Mouse (Mus musculus) forebrain, embryonic 14.5 days (tissue): ENCODE measurements around the gene Gmfg. TPM values are rescaled to one million over a fixed set of nuclear protein-coding genes. Genes with fewer than 3 reads are reported as not detected.
A peak's percentile ranks its signal among the peaks of the same experiment; 100 is the strongest.

Source experiments
- ATAC-seq: fragments of 200-750 bp; cut with Nextera tagmentation; 2 replicates; pipeline ENCODE4 v1.8.0; 2017; ENCODE audit warnings: mild to moderate bottlenecking, moderate library complexity
- DNase-seq: peaks from one replicate; pipeline ENCODE4 v3.0.0-alpha.2; 2015; ENCODE audit warnings: low spot score
- H3K27ac ChIP-seq: fragments of 300-500 bp; sonication (generic); 2 replicates; pipeline ENCODE4 v1.5.1; 2014; ENCODE audit warnings: low read depth, mild to moderate bottlenecking, control low read depth, low read length, moderate library complexity
- H3K27me3 ChIP-seq: fragments of 300-500 bp; sonication (generic); replicated peaks from 2 replicates; pipeline ENCODE4 v1.6.1; 2014; ENCODE audit warnings: low read length, control low read depth, mixed read lengths; ENCODE audit not compliant: control insufficient read depth, insufficient read depth
- H3K36me3 ChIP-seq: fragments of 300-500 bp; sonication (generic); 2 replicates; pipeline ENCODE4 v1.6.1; 2014; ENCODE audit warnings: low read length, control low read depth; ENCODE audit not compliant: control insufficient read depth, insufficient read depth
- H3K4me1 ChIP-seq: fragments of 300-500 bp; sonication (generic); 2 replicates; pipeline ENCODE4 v1.6.1; 2014; ENCODE audit warnings: antibody characterized with exemption, low read length, control low read depth; ENCODE audit not compliant: control insufficient read depth, insufficient read depth
- H3K4me2 ChIP-seq: fragments of 300-500 bp; sonication (generic); 2 replicates; pipeline ENCODE4 v1.6.1; 2014; ENCODE audit warnings: mild to moderate bottlenecking, control low read depth, low read length
- H3K4me3 ChIP-seq: fragments of 300-500 bp; sonication (generic); 2 replicates; pipeline ENCODE4 v1.5.1; 2014; ENCODE audit warnings: low read depth, low read length, control low read depth
- H3K9ac ChIP-seq: fragments of 300-500 bp; sonication (generic); 2 replicates; pipeline ENCODE4 v1.6.1; 2014; ENCODE audit warnings: mild to moderate bottlenecking, low read length, control low read depth, moderate library complexity
- H3K9me3 ChIP-seq: fragments of 300-500 bp; sonication (generic); replicated peaks from 2 replicates; pipeline ENCODE4 v1.6.1; 2016; ENCODE audit warnings: low read length, control low read depth, mixed read lengths; ENCODE audit not compliant: control insufficient read depth
- WGBS: fragments of 180-500 bp; shearing (Covaris S2); extraction: QIAGEN DNeasy Blood & Tissue Kit; methylation state at CpG from one replicate; pipeline ENCODE4 v1.1.7; 2014; 5-methylcytosine and 5-hydroxymethylcytosine counted together
- polyA plus RNA-seq: library from polyadenylated mRNA; unstranded; fragments of >200 nt; fragmentation: Nextera tagmentation; extraction: Ambion mirVana; gene quantifications from 2 replicates; pipeline ENCODE4 v1.2.1, GENCODE M21; 2014

Gmfg gene
- polyA plus RNA-seq, 1 experiment from 2014 or later = 4.9 TPM

DNA sequence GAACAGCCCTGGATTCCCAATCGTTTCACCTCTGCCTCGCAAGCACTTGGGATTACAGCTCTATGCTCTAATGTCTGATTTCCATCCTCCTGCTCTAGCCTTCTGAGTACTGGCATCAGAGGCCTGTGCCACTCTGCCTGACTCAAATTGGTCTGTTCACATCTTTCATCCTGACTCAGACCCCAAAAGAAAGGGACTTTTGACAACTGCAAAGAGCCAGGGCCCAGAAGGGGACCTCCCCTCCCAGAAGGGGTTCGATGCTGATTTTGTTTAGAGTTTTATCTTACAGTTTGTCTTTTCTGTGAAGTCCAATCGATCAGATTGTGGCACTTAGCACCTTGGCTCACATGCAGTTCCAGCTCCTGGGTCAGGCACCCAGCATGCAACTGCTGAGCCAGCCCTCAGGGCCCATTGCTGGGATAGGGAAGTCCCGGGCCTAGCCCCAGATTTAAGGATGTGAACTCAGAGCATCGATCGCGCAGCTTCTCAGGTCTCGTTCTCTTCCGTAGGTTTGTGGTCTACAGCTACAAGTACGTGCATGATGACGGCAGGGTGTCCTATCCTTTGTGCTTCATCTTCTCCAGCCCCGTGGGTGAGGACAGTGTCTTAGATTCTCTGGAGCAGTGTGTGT, 7.2 kb downstream of the Gmfg start:
- no peaks in the 10 kb centered on the region for H3K4me1 ChIP-seq
- ATAC-seq = no peak
- H3K9me3 ChIP-seq = no peaks in the 10 kb centered on the region

DNA sequence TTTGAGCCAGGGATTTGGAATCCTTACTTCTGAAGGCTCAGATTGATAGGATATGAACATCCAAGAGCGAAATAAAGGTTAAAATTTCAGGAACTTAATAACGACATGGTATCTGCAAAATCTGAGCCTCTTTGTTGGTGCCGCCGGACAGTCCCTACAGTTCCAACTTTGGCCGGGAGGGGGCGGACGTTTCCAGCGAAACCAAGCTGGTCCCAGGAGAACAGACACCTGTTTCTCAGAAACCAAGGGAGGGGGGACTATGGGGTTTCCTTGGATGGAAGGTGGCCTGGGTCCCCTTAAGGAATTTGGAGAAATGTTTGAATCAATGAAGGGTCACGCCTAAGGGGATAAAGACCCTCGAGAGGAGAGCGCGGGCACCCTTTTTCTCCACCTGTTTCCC, 9.2 kb downstream of the Gmfg start:
- 0 out of 2 replicates have a peak, but pooled peaks have one; percentile 32 for ATAC-seq
- no peak overlapping the region for H3K9ac ChIP-seq

More for the DNA sequence above, 7.2 kb downstream of the Gmfg start:
- H3K9ac ChIP-seq = no peak overlapping the region
- no peaks in the 10 kb centered on the region for H3K36me3 ChIP-seq
- H3K27ac ChIP-seq = no peak overlapping the region
- DNase-seq = no peak
- no peaks in the 10 kb centered on the region for H3K27me3 ChIP-seq
- WGBS = 82% methylated on average over 13 of the region's 13 CpGs
- no peak overlapping the region for H3K4me3 ChIP-seq
- H3K4me2 ChIP-seq = no peak overlapping the region

DNA sequence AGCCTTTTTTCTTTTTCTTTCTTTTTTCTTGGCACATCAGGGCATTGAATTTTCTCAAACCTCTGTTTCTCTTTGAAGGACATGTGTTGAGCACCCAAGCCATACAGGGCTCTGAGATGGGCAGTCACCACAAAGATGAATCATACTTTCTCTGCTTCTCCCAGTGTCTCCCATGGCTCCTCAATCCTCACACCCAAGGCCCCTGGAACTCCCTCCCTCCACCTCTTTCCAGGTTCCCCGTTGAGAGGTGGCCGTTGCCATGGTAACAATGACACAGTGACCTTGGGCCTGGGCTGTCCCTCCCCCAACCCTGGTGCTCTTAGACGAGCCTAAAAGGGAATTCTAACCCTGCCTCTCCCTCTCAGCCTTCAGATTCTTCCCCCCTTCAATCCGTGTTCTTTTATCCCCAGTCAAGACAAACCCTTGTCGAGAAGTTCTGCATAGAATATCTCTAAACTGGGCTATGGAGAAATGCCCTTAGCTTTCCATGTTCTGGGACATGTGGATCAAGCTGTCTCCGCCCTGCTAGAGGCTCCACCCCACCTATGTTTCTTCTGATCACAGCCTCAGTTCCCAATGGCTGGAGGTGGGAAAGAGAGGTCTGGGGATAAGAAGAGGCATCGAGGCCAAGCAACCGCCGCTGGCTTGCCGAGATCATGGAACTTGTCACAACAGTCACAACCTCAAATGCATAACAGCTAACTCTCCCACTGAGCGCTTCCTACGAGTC, 10.0 kb downstream of the Gmfg start:
- H3K27me3 ChIP-seq = no peaks in the 10 kb centered on the region
- H3K27ac ChIP-seq = no peak overlapping the region
- H3K9me3 ChIP-seq = no peaks in the 10 kb centered on the region
- H3K4me1 ChIP-seq = no peaks in the 10 kb centered on the region
- H3K4me2 ChIP-seq = no peak overlapping the region
- DNase-seq (no peak), ATAC-seq (no peak)
- no peak overlapping the region for H3K9ac ChIP-seq
- no peak overlapping the region for H3K4me3 ChIP-seq
- H3K36me3 ChIP-seq = no peaks in the 10 kb centered on the region
- 19% methylated on average over 12 of the region's 12 CpGs for WGBS

More for the DNA sequence above, 9.2 kb downstream of the Gmfg start:
- Histone ChIP-seq H3K27me3 (no peaks in the 10 kb centered on the region), H3K36me3 (no peaks in the 10 kb centered on the region), H3K4me1 (no peaks in the 10 kb centered on the region), H3K9me3 (no peaks in the 10 kb centered on the region), H3K4me3 (no peak overlapping the region), H3K4me2 (no peak overlapping the region), H3K27ac (no peak overlapping the region)
- DNase-seq = peak; percentile 76
- 8% methylated on average over 12 of the region's 12 CpGs for WGBS

GRCm38 (mm10) chr7:28447865-28448820, 10.9 kb downstream of the Gmfg start:
- DNase-seq = no peak
- Histone ChIP-seq H3K27ac (no peak overlapping the region), H3K4me2 (no peak overlapping the region), H3K36me3 (no peaks in the 10 kb centered on the region), H3K9ac (no peak overlapping the region), H3K9me3 (no peaks in the 10 kb centered on the region), H3K4me3 (no peak overlapping the region), H3K27me3 (no peaks in the 10 kb centered on the region), H3K4me1 (peaks cover 5% of the 10 kb centered on the region; the same call in 1 of the 2 replicates)
- WGBS = 68% methylated on average over 13 of the region's 13 CpGs
- ATAC-seq = no peak

GRCm38 (mm10) chr7:28451531-28452360, 14.5 kb downstream of the Gmfg start, which contains the start of gene Lrfn1:
Gene Lrfn1, plus strand, starts transcription at chr7:28451980.
- Histone ChIP-seq H3K36me3 (peaks cover 20% of the 10 kb centered on the region), H3K9me3 (no peaks in the 10 kb centered on the region), H3K4me3 (peak within 1 kb of the TSS; percentile 84), H3K9ac (peak within 1 kb of the TSS; percentile 90), H3K27me3 (no peaks in the 10 kb centered on the region), H3K4me2 (peak within 1 kb of the TSS; percentile 77), H3K4me1 (peaks cover 7% of the 10 kb centered on the region; the same call in 1 of the 2 replicates), H3K27ac (peak within 1 kb of the TSS; percentile 58; the same call in 1 of the 2 replicates)
- DNase-seq = peak; percentile 56
- peak; percentile 83 for ATAC-seq
- WGBS = 1% methylated on average over 41 of the region's 97 CpGs

DNA sequence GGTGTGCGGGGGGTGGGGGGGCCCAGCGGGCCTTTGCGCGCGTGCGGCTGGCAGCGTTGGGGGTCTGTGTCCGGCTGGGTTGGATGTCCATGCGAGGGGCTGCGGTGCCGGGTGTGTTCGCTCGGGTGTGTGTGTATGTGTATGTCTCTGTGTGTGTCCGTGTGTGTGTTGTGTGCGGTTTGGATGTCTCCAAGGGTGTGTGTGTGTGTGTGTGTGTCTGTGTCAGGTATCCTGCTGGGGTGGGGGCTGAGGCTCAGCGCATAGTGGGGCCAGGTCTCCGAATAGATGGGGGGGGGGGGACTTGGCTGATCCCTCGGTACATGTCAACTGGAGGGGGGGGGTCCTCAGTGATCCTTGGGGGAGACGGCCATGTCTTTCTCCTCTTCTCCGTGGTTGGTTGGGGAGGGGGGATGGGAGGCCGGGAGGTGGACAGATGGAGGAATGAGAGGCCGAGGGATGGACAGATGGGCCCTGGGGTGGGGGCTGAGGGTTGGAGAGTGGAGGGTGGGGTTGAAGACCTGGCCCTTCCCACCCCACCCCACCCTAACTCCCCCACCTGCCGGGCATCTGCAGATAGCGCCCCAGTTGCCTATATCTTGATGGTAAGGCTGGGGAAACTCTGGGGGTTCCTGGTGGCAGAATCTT, 15.2 kb downstream of the Gmfg start:
- Histone ChIP-seq H3K36me3 (peaks cover 27% of the 10 kb centered on the region), H3K4me3 (peak overlapping the region; percentile 84), H3K4me1 (peaks cover 7% of the 10 kb centered on the region; the same call in 1 of the 2 replicates), H3K27ac (peak overlapping the region; percentile 58; the same call in 1 of the 2 replicates), H3K9ac (peak overlapping the region; percentile 90), H3K9me3 (no peaks in the 10 kb centered on the region), H3K27me3 (no peaks in the 10 kb centered on the region), H3K4me2 (peak overlapping the region; percentile 77)
- ATAC-seq = peak; percentile 47; the same call in 1 of the 2 replicates
- WGBS = 2% methylated on average over 20 of the region's 24 CpGs
- no peak for DNase-seq

- DNase-seq (no peak), ATAC-seq (no peak)
- Histone ChIP-seq H3K27me3 (no peaks in the 10 kb centered on the region), H3K9me3 (no peaks in the 10 kb centered on the region), H3K4me2 (no peak overlapping the region), H3K4me3 (no peak overlapping the region), H3K9ac (no peak overlapping the region), H3K27ac (no peak overlapping the region), H3K36me3 (peaks cover 72% of the 10 kb centered on the region), H3K4me1 (no peaks in the 10 kb centered on the region)
- 98% methylated on average over 4 of the region's 5 CpGs for WGBS
Observed at GRCm38 (mm10) chr7:28460361-28460760, 23.1 kb downstream of the Gmfg start.
